Mouse (Mus musculus): ENCODE measurements around the gene Itgax. TPM values are rescaled to one million over a fixed set of nuclear protein-coding genes. Genes with fewer than 3 reads are reported as not detected.

Itgax gene
- polyA plus RNA-seq, 1 experiment = 0.16 TPM

DNA sequence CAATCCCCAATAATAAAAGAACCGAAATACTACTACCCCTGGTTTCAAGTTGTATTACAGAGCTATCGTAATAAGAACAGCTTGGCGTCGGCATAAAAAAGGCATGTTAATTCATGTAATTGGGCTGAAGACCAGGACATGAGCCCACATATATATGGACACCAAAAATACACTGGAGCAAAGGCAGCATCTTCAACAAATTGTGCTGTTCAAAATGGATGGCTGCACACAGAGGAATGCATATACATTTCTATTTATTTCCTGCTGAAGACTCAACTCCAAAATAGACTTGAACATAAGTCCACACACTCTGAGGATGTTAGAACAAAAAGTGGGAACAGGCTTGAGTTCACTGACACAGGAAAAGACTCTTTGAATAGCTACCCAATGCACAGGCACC is 34.7 kb downstream of the Itgax start:
- H3K36me3 ChIP-seq (ENCODE audit: control insufficient read depth, insufficient read depth, low read length) = no peaks in the 10 kb centered on the region
- H3K4me1 ChIP-seq (ENCODE audit: control insufficient read depth, insufficient read depth, low read length) = no peaks in the 10 kb centered on the region
- no peak overlapping the region for H3K4me3 ChIP-seq (ENCODE audit: control insufficient read depth, low read depth, low read length)
- no peak overlapping the region for H3K27ac ChIP-seq (ENCODE audit: control insufficient read depth, insufficient read depth, low read depth, low read length)
- TF ChIP-seq POLR2A (IDR thresholded peaks at IDR 0.05; ENCODE audit: control insufficient read depth, low read depth, low read length) (no peak), CTCF (IDR thresholded peaks at IDR 0.05; ENCODE audit: control insufficient read depth, insufficient read depth, insufficient replicate concordance, low read depth, low read length) (no peak)
- no peaks in the 10 kb centered on the region for H3K27me3 ChIP-seq (ENCODE audit: control insufficient read depth, insufficient read depth, low read length)

DNA sequence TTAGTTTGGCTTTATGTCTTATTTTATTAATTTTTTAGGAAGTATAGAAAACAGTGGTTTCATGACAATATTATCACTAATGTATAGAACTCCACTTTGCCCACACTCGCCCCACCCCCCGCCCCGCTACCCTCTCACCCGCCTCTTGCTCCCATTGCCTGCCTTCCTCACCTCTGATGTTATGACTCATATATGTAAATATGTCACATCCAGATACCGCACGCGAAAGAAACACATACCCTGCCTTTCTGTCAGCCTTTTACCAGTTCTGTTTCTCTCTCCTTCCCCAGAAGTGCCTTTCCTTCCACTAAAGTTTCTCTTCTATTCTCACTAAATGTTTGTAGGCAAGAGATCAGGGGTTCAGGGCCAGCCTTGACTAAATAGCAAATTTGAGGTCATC is 37.0 kb downstream of the Itgax start:
- Histone ChIP-seq H3K4me1 (ENCODE audit: control insufficient read depth, insufficient read depth, low read length) (no peaks in the 10 kb centered on the region), H3K27ac (ENCODE audit: control insufficient read depth, insufficient read depth, low read depth, low read length) (no peak overlapping the region)
- TF ChIP-seq CTCF (IDR thresholded peaks at IDR 0.05; ENCODE audit: control insufficient read depth, insufficient read depth, insufficient replicate concordance, low read depth, low read length) (no peak), POLR2A (IDR thresholded peaks at IDR 0.05; ENCODE audit: control insufficient read depth, low read depth, low read length) (no peak)

DNA sequence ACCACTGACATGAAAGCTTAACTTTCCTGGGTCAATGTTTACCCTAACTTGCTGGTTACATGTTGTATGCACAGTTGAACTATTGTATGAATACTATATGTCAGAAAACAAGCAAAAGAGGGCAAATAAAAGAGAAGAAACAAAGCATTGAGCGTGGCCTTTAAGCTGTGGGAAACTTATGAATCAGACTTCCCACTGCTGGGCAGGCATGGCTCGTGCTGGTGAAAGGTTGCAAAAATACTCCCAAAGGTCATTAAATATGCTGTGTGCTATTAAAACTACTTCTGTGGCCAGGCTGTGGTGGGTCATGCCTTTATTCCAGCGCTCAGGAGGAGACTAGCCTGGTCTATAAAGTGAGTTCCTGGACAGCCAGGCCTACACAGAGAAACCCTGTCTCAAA is 40.6 kb downstream of the Itgax start:
- Histone ChIP-seq H3K4me3 (ENCODE audit: control insufficient read depth, low read depth, low read length) (no peak overlapping the region), H3K27ac (ENCODE audit: control insufficient read depth, insufficient read depth, low read depth, low read length) (no peak overlapping the region), H3K27me3 (ENCODE audit: control insufficient read depth, insufficient read depth, low read length) (no peaks in the 10 kb centered on the region), H3K36me3 (ENCODE audit: control insufficient read depth, insufficient read depth, low read length) (no peaks in the 10 kb centered on the region), H3K4me1 (ENCODE audit: control insufficient read depth, insufficient read depth, low read length) (no peaks in the 10 kb centered on the region)
- TF ChIP-seq POLR2A (IDR thresholded peaks at IDR 0.05; ENCODE audit: control insufficient read depth, low read depth, low read length) = no peak
- TF ChIP-seq CTCF (IDR thresholded peaks at IDR 0.05; ENCODE audit: control insufficient read depth, insufficient read depth, insufficient replicate concordance, low read depth, low read length) = no peak

More for the DNA sequence above, 37.0 kb downstream of the Itgax start:
- H3K36me3 ChIP-seq (ENCODE audit: control insufficient read depth, insufficient read depth, low read length) = no peaks in the 10 kb centered on the region
- no peak overlapping the region for H3K4me3 ChIP-seq (ENCODE audit: control insufficient read depth, low read depth, low read length)
- H3K27me3 ChIP-seq (ENCODE audit: control insufficient read depth, insufficient read depth, low read length) = no peaks in the 10 kb centered on the region

DNA sequence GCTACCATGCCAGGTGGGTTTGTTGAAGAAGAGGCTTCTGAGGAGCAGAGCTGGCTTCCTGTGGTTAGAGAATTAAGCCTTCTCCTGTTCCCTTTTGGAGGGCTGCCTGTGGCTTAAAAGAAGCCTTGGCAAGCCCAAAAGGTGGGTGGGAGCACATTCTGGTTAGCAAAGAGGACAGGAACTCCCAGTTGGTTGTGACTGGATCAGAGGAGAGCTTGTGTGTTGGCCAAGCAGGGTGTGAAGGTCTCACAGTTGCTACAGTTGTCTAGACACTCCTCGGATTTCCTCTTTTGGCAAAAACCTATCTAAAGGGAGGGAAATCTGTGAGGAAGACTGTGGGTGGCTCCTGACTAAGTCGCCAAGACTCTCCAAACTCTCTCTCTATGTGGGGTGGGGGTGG is 49.0 kb downstream of the Itgax start:
- TF ChIP-seq CTCF (IDR thresholded peaks at IDR 0.05; ENCODE audit: control insufficient read depth, insufficient read depth, insufficient replicate concordance, low read depth, low read length) (no peak), POLR2A (IDR thresholded peaks at IDR 0.05; ENCODE audit: control insufficient read depth, low read depth, low read length) (no peak)
- Histone ChIP-seq H3K4me3 (ENCODE audit: control insufficient read depth, low read depth, low read length) (no peak overlapping the region), H3K27ac (ENCODE audit: control insufficient read depth, insufficient read depth, low read depth, low read length) (no peak overlapping the region), H3K27me3 (ENCODE audit: control insufficient read depth, insufficient read depth, low read length) (no peaks in the 10 kb centered on the region), H3K36me3 (ENCODE audit: control insufficient read depth, insufficient read depth, low read length) (no peaks in the 10 kb centered on the region), H3K4me1 (ENCODE audit: control insufficient read depth, insufficient read depth, low read length) (no peaks in the 10 kb centered on the region; the same call in 1 of the 2 replicates)

DNA sequence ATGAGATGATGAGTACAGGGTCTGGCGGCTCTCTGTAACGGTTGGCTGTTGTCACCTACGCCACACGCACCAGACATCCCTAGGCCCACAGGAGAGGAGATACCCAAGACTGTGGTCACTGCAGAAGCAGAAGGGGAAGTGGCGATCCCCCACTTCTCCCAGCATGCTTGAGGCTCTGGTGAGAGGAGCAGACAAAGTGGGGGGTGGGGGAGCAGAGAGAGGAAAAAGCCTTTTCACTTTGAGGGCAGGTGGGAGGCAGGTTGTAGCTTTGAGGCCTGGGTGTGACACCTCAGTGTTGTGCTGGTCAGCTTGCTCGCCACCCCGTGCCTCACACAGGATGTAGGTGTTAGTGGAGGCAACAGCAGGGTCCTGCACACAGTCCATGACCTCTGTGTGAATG is 50.8 kb downstream of the Itgax start:
- no peak for TF ChIP-seq CTCF (IDR thresholded peaks at IDR 0.05; ENCODE audit: control insufficient read depth, insufficient read depth, insufficient replicate concordance, low read depth, low read length)
- TF ChIP-seq POLR2A (IDR thresholded peaks at IDR 0.05; ENCODE audit: control insufficient read depth, low read depth, low read length) = no peak
- Histone ChIP-seq H3K4me1 (ENCODE audit: control insufficient read depth, insufficient read depth, low read length) (no peaks in the 10 kb centered on the region; the same call in 1 of the 2 replicates), H3K27ac (ENCODE audit: control insufficient read depth, insufficient read depth, low read depth, low read length) (no peak overlapping the region), H3K4me3 (ENCODE audit: control insufficient read depth, low read depth, low read length) (no peak overlapping the region), H3K36me3 (ENCODE audit: control insufficient read depth, insufficient read depth, low read length) (no peaks in the 10 kb centered on the region), H3K27me3 (ENCODE audit: control insufficient read depth, insufficient read depth, low read length) (no peaks in the 10 kb centered on the region)

DNA sequence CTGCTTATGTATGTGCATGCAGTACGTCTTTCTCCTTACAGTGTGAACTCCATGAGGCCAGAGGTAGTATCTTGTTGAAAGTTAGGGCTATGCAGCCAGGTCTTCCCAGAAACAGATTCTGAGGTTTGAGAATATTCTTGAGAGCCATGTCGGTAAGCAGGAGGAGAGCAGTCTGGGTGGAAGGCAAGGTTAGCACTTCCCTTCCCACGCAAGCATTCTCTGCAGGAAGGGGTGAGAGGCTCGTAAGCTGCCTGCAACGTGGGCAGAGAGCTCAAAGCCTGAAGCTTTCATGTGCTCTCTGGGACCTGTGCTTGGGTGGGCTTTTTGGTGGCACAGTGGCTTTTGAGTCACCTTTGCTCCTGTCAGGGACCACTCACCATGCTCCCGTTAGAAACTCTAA is 51.2 kb downstream of the Itgax start:
- no peak for TF ChIP-seq CTCF (IDR thresholded peaks at IDR 0.05; ENCODE audit: control insufficient read depth, insufficient read depth, insufficient replicate concordance, low read depth, low read length)
- no peak for TF ChIP-seq POLR2A (IDR thresholded peaks at IDR 0.05; ENCODE audit: control insufficient read depth, low read depth, low read length)

DNA sequence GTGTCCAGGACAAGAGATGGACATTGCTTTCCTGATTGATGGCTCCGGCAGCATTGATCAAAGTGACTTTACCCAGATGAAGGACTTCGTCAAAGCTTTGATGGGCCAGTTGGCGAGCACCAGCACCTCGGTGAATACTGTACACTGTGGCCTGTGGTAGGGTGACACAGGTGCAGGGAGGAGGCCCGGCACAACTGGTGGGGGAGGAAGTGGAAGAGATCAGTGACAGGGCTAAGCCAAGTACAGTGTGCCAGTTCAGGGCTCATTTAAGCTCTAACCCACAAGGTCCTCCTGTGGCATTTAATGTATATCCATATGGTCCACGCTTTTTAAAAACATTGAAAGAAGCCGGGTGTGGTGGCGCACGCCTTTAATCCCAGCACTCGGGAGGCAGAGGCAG is 52.3 kb downstream of the Itgax start:
- no peak overlapping the region for H3K27ac ChIP-seq (ENCODE audit: control insufficient read depth, insufficient read depth, low read depth, low read length)
- no peaks in the 10 kb centered on the region for H3K27me3 ChIP-seq (ENCODE audit: control insufficient read depth, insufficient read depth, low read length)
- H3K4me1 ChIP-seq (ENCODE audit: control insufficient read depth, insufficient read depth, low read length) = no peaks in the 10 kb centered on the region; the same call in 1 of the 2 replicates
- H3K4me3 ChIP-seq (ENCODE audit: control insufficient read depth, low read depth, low read length) = no peak overlapping the region
- no peak for TF ChIP-seq POLR2A (IDR thresholded peaks at IDR 0.05; ENCODE audit: control insufficient read depth, low read depth, low read length)
- TF ChIP-seq CTCF (IDR thresholded peaks at IDR 0.05; ENCODE audit: control insufficient read depth, insufficient read depth, insufficient replicate concordance, low read depth, low read length) = no peak
- no peaks in the 10 kb centered on the region for H3K36me3 ChIP-seq (ENCODE audit: control insufficient read depth, insufficient read depth, low read length)

More for the DNA sequence above, 51.2 kb downstream of the Itgax start:
- Histone ChIP-seq H3K27ac (ENCODE audit: control insufficient read depth, insufficient read depth, low read depth, low read length) (no peak overlapping the region), H3K36me3 (ENCODE audit: control insufficient read depth, insufficient read depth, low read length) (no peaks in the 10 kb centered on the region), H3K4me1 (ENCODE audit: control insufficient read depth, insufficient read depth, low read length) (no peaks in the 10 kb centered on the region; the same call in 1 of the 2 replicates), H3K4me3 (ENCODE audit: control insufficient read depth, low read depth, low read length) (no peak overlapping the region), H3K27me3 (ENCODE audit: control insufficient read depth, insufficient read depth, low read length) (no peaks in the 10 kb centered on the region)

Other genes with a start within 250 kb of the Itgax start
- 0.76 and 0.88 TPM in 2 replicates for gene Prss53, start 238.6 kb upstream of the Itgax start, polyA plus RNA-seq (2012; rRNA removed)
- gene Gm21974, start 234.1 kb upstream of the Itgax start, polyA plus RNA-seq (2012; rRNA removed) = not detected in 2 replicates
- gene Vkorc1, start 233.9 kb upstream of the Itgax start, polyA plus RNA-seq (2012; rRNA removed) = 29.3 and 39.0 TPM in 2 replicates
- gene Bckdk, start 225.5 kb upstream of the Itgax start, polyA plus RNA-seq (2012; rRNA removed) = 7.9 and 10.6 TPM in 2 replicates
- 98.4 and 105 TPM in 2 replicates for gene Kat8, start 217.0 kb upstream of the Itgax start, polyA plus RNA-seq (2012; rRNA removed)
- 0.26 and 4.0 TPM in 2 replicates for gene Prss8, start 199.4 kb upstream of the Itgax start, polyA plus RNA-seq (2012; rRNA removed)
- 5.9 and 6.3 TPM in 2 replicates for gene Prss36, start 182.8 kb upstream of the Itgax start, polyA plus RNA-seq (2012; rRNA removed)
- 271 and 306 TPM in 2 replicates for gene Fus, start 162.1 kb upstream of the Itgax start, polyA plus RNA-seq (2012; rRNA removed)
- 2.9 and 3.1 TPM in 2 replicates for gene Pycard, start 135.7 kb upstream of the Itgax start, polyA plus RNA-seq (2012; rRNA removed)
- gene Trim72, start 125.6 kb upstream of the Itgax start, polyA plus RNA-seq (2012; rRNA removed) = 0.25 and 0.32 TPM in 2 replicates
- gene Itgam, start 66.9 kb upstream of the Itgax start, polyA plus RNA-seq (2012; rRNA removed) = 0.25 and 0.55 TPM in 2 replicates
- not detected in 2 replicates for gene Gm49368, start 66.9 kb upstream of the Itgax start, polyA plus RNA-seq (2012; rRNA removed)
- gene Itgad, start 24.8 kb downstream of the Itgax start, polyA plus RNA-seq (2012; rRNA removed) = 21.1 and 21.4 TPM in 2 replicates
- gene Cox6a2, start 76.8 kb downstream of the Itgax start, polyA plus RNA-seq (2012; rRNA removed) = 0.35 and 0.52 TPM in 2 replicates
- gene Armc5, start 107.8 kb downstream of the Itgax start, polyA plus RNA-seq (2012; rRNA removed) = 11.4 and 12.1 TPM in 2 replicates
- 8.1 and 9.5 TPM in 2 replicates for gene 9130023H24Rik, start 108.5 kb downstream of the Itgax start, polyA plus RNA-seq (2012; rRNA removed)
- 3.7 and 5.2 TPM in 2 replicates for gene Tgfb1i1, start 117.3 kb downstream of the Itgax start, polyA plus RNA-seq (2012; rRNA removed)
- 1.2 and 2.0 TPM in 2 replicates for gene Slc5a2, start 136.1 kb downstream of the Itgax start, polyA plus RNA-seq (2012; rRNA removed)
- 10.0 and 10.8 TPM in 2 replicates for gene BC017158, start 168.6 kb downstream of the Itgax start, polyA plus RNA-seq (2012; rRNA removed)